Mouse (Mus musculus) embryonic fibroblast, embryonic 13.5 days (primary cell): ENCODE data around the gene Mb. TPM values are rescaled to one million over a fixed set of nuclear protein-coding genes. Genes with fewer than 3 reads are reported as not detected.

Experiments used
- H3K27ac ChIP-seq: 2 replicates; pipeline ENCODE4 v1.5.1; 2012; ENCODE audit warnings: low read length, control low read depth, inconsistent platforms; ENCODE audit not compliant: insufficient read depth
- H3K4me1 ChIP-seq: 2 replicates; pipeline ENCODE4 v1.6.1; 2011; ENCODE audit warnings: low read length; ENCODE audit not compliant: control insufficient read depth, insufficient read depth
- H3K4me3 ChIP-seq: 2 replicates; pipeline ENCODE4 v1.5.1; 2011; ENCODE audit warnings: mild to moderate bottlenecking, control low read depth, low read length; ENCODE audit not compliant: insufficient read depth
- CTCF ChIP-seq: IDR thresholded peaks from 2 replicates; pipeline ENCODE4 v1.5.1; 2011; ENCODE audit warnings: mild to moderate bottlenecking, control low read depth, low read length, moderate library complexity, borderline replicate concordance; ENCODE audit not compliant: insufficient read depth
- POLR2A ChIP-seq: IDR thresholded peaks from 2 replicates; pipeline ENCODE4 v1.6.1; 2011; ENCODE audit warnings: low read depth, mild to moderate bottlenecking, control low read depth, low read length, moderate library complexity
- polyA plus RNA-seq: library from polyadenylated mRNA; stranded (reverse); fragments of >200 nt; gene quantifications from 2 replicates; pipeline ENCODE4 v1.2.4, GENCODE M21; 2011; ENCODE audit warnings: low read depth; ENCODE audit not compliant: missing spikeins, insufficient read length

Mb gene
- polyA plus RNA-seq, 1 experiment, result not detected

GRCm38 (mm10) chr15:77045609-77046008 is 4.9 kb downstream of the Mb start:
- H3K4me1 ChIP-seq, result peaks cover 5% of the 10 kb centered on the region; the same call in 1 of the 2 replicates
- TF ChIP-seq POLR2A (no peak), CTCF (no peak)
- peak overlapping the region; percentile 54; the same call in 1 of the 2 replicates for H3K27ac ChIP-seq
- no peak overlapping the region for H3K4me3 ChIP-seq

- peak within 1 kb of the TSS; percentile 54 for H3K27ac ChIP-seq
- TF ChIP-seq POLR2A (no peak), CTCF (no peak)
- H3K4me1 ChIP-seq, result peaks cover 5% of the 10 kb centered on the region; the same call in 1 of the 2 replicates
- no peak within 1 kb of the TSS for H3K4me3 ChIP-seq
These were observed 5.7 kb downstream of the Mb start, which contains the start of gene Apol6 for GRCm38 (mm10) chr15:77044597-77045320. Gene Apol6 (plus strand): TSS chr15:77044729.

DNA sequence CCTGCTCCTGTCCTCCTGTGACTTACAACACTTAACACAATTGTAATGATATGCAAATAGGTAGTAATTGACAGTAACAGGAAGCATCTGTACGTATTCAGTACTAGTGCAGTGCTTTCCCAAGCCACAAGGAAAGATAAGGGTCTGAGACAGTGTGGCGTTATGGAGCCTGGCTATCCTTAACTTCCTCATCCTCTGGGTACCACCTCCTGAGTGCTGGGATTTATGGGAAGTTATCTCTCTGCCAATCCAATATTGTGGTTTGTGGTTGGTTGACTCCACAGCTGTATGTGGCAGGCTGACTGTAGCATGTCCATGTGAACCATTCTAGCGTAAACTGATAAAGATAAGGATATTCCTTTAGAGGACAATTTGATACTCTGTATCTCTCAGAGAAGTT is 9.7 kb downstream of the Mb start:
- Histone ChIP-seq H3K27ac (no peak overlapping the region), H3K4me1 (peaks cover 15% of the 10 kb centered on the region), H3K4me3 (no peak overlapping the region)
- TF ChIP-seq POLR2A (no peak), CTCF (no peak)

GRCm38 (mm10) chr15:77039211-77039700 is 11.2 kb downstream of the Mb start:
- Histone ChIP-seq H3K4me1 (peaks cover 14% of the 10 kb centered on the region), H3K4me3 (no peak overlapping the region), H3K27ac (no peak overlapping the region)
- TF ChIP-seq CTCF (no peak), POLR2A (no peak)

DNA sequence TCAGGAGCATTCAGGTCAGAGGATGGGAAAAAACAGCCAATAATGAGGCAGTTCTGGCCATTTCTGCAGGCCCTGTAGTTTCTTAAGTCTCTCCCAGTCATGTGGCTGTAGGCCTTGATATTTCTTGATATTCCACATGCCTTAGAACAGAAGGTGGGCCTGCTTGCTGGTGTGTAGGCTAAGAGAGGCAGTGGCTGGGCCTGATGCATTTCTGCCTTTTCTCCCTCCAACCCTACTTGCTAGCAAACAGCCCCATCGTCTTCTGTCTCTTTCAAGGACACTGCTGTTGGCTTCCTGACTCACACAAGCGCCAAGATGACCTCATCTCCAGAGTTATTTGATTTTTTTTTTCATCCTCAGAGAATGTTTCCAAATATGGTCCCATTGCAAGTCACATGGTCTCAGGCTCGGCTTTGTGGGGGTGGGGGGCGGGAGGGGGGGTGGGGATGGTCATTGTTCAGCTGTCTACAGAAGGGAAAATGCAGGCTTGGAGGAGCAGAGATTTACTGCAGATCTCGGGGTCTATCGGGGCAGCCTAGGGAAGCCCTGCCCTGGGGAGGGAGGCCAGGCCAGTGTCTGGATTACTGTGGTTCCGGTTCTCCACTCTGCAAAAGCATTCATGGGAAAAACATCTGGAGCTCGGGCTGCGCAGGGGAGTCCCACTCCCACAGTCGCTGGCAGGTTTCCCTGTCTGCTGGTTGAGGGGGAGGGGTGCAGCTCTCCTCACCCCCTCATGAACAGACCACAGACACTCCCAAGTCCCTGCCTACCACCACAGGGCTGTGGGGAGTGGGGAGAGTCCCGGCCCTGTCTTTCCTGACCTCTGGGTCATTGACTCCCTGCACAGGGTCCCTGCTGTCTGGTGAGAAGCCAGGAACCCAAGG is 12.9 kb downstream of the Mb start:
- H3K4me1 ChIP-seq, result peaks cover 12% of the 10 kb centered on the region
- no peak overlapping the region for H3K4me3 ChIP-seq
- TF ChIP-seq POLR2A, result peak; percentile 69
- no peak for TF ChIP-seq CTCF
- peak overlapping the region; percentile 100 for H3K27ac ChIP-seq

GRCm38 (mm10) chr15:77036989-77037277 is 13.5 kb downstream of the Mb start:
- Histone ChIP-seq H3K27ac (peak overlapping the region; percentile 100), H3K4me1 (peaks cover 12% of the 10 kb centered on the region), H3K4me3 (no peak overlapping the region)
- TF ChIP-seq POLR2A, result peak; percentile 45; the same call in 1 of the 2 replicates
- TF ChIP-seq CTCF, result no peak

DNA sequence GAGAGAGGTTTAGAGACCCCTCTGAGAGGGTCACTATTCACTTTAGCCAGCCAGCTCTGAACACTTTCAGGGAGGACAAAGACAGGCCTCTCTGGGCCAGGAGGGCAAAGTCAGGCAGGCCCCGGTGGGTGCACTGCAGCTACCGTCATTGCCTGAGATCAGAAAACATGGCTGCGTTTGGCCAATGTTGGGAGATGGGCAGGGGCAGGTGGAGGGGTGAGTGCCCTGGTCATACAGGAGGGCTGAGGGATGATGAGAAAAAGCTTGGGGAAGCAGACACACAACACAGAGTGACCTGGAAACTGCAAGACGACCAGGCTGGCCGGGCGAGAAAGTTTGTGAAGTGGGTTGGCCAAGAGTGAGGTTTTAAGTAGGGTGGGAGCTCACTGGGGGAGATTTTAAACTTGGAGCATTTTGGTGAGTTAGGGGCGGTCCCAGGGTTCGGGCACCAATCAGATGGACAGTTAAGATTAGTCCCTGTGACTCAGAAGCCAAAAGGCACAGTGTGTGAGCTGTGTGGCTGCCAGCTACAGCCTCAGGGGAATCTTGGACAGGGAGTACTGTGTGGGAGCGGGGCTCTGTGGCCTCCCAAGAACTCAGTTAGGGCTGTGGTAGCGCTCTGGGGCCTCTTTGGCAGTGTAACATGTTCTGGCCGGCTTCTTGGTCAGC is 14.0 kb downstream of the Mb start:
- H3K4me3 ChIP-seq, result no peak overlapping the region
- TF ChIP-seq CTCF (no peak), POLR2A (peak; percentile 68)
- peaks cover 12% of the 10 kb centered on the region for H3K4me1 ChIP-seq
- peak overlapping the region; percentile 100 for H3K27ac ChIP-seq

DNA sequence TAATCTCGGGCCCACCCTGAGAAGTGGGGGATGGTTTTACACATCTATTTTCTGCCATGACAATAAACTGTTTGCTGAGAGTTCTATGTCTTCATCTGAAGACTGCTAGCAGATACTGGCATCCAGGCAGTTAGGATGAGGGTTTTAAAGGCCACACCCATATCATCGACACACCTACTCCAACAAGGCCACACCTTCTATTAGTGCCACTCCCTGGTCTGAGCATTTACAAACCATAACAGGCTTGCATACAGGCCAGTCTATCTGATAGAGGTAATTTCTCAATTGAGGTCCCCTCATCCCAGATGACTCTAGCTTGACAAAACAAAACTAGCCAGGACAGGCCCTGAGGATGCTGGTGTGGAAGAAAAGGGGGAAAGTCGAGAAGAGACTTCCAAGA is 14.8 kb downstream of the Mb start:
- peak overlapping the region; percentile 100 for H3K27ac ChIP-seq
- TF ChIP-seq POLR2A (no peak), CTCF (no peak)
- H3K4me1 ChIP-seq, result peaks cover 12% of the 10 kb centered on the region
- H3K4me3 ChIP-seq, result no peak overlapping the region

DNA sequence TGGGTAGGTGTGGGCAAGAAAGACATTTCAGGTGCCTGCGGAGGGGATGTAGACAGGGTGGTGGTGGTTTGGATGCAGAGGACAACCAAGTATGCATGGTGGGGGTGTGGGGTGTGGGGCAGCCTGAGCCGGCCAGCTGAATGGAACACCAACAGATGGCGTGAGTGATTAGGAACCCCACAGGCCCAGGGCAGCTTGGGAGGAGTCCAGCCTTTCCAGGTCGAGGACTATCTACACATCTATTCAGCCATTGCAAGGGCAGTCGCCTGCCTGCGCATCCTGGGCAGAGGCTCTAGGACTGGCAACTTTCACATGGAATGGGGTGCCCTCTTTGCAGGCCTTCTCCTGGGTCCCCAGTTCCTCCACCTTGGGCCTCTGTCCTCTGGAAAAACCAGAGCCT is 15.9 kb downstream of the Mb start:
- H3K27ac ChIP-seq, result no peak overlapping the region
- H3K4me3 ChIP-seq, result no peak overlapping the region
- TF ChIP-seq CTCF, result no peak
- no peak for TF ChIP-seq POLR2A
- peaks cover 14% of the 10 kb centered on the region for H3K4me1 ChIP-seq
